Mouse (Mus musculus) megakaryocyte, embryonic 14.5 days (primary cell): ENCODE results near the gene Suds3.

Source experiments
- FLI1 ChIP-seq: IDR thresholded peaks from 2 replicates; pipeline ENCODE4 v1.6.1; 2012; ENCODE audit warnings: low read length, inconsistent platforms, mixed read lengths
- GATA1 ChIP-seq: IDR thresholded peaks from 3 replicates; pipeline ENCODE4 v1.6.1; 2012; ENCODE audit warnings: mixed read lengths, low read length, inconsistent platforms, borderline replicate concordance

DNA sequence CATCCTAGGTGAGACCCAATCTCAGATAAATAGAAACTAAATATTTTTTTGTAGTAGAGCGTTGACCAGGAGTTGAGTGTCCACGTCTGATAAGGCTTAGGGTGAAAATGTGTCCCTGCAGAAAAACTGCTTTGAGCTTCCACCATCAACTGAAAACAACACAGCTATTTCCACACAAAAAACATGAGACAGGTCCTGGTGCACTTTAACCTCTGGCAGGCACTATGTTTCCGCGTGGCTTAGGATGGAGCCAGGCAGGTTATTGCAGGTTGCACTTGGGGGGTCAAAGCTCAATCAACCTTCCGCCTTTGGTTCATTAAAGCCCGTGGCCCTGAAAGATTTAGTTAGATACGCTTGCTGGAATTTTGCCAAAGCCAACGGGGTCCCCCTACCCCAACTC, 2.9 kb upstream of the Suds3 start:
- no peak for TF ChIP-seq GATA1
- TF ChIP-seq FLI1 = no peak
